Mouse (Mus musculus) c-Kit-positive CD71-negative TER-119-negative erythroid progenitor cells, embryonic 14.5 days (primary cell): ENCODE data around the gene Zfp931.
"Not testable (repeated sequence)": the region's sequence is repeated elsewhere in the genome, so short reads cannot be mapped to it uniquely, and the experiment has no call there.

ENCODE experiments used
- DNase-seq: peaks from one replicate; pipeline ENCODE4 v3.0.0-alpha.2; 2013; ENCODE audit warnings: low read depth

The Zfp931 gene

DNA sequence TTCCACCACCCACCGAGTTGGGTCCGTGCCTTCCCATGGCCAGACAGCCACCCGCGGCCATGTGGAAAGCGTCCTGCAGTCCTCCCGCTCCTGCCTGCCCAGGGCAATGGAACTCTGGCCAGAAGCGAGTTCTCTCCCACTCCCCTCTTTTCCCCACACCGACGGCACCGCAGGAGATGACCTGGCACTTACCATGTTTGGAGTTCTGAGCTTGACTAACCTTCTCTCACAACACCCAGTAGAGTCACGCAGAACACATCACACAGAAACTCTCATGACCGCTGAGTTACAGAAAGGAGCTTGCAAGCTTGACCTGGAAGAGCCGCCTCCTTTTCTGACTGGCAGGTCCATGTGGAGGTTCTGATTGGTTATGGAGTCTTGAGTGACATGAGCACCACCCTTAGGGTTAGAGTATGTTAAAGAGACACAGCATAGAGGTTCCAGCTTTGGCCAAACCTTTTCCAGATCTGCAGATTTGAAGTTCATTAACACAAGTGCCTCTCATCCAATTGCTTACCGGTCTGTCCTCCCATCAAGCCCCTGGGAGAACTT lies at the start of gene Zfp931:
Gene Zfp931, minus strand, starts transcription at position 311 of the 552 bp plus-strand sequence.
- DNase-seq: not testable (repeated sequence)

DNA sequence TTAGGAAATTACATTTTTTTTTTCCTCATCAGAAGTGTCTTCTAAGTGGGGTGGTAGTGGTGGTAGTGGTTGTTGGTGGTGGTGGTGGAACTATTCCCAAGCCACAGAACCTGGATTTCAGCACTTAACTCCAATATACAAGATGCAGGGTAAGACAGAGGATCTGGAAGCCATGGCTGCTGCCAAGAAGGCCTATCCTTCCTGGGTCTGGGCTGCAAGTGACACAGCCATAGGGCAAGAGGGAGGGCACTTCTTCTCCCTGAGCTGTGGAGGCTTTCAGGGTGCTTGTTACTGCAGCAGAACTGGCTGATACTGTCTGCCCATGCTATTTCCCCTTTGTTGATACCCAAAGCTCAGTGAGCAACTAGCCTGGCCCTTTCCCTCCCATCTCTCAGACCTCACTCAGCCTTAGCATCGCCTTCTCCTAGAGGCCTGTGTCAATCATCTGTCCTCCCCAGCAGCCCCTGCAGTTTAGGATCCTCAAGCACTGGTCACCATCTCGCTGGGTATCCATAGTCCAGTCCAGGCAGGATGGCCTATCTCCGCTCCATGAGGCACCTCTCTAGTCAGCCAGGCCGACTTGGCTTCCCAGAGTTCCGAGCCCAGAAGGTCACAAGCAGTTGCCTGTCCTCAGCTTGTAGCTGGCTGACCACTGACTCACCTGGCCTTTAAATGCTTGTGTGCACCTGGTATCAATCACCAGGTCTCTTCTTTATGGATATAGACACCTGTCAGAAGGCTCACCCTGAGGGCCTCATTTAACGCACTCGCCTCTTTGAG lies 48.0 kb upstream of the Zfp931 start:
- no peak for DNase-seq

DNA sequence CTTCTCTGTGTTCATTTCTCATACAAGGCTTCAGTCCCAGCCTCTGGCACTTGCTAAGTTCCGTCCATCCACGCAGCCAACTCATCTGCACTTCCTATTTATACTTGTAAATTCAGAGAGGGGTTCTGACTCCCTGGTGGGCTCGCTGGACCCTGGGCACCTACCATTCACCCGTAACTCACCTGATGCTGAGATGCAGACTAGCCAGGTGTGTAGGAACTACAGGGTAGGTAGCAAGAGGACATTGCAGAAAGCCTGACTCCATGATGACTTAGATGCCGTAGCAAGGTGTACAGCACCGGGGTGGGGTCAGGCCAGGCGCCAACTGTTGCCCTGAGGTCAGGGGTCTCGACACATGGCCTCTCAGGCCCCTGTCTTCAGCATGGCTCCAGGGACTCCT lies 47.2 kb upstream of the Zfp931 start:
- DNase-seq: no peak

DNA sequence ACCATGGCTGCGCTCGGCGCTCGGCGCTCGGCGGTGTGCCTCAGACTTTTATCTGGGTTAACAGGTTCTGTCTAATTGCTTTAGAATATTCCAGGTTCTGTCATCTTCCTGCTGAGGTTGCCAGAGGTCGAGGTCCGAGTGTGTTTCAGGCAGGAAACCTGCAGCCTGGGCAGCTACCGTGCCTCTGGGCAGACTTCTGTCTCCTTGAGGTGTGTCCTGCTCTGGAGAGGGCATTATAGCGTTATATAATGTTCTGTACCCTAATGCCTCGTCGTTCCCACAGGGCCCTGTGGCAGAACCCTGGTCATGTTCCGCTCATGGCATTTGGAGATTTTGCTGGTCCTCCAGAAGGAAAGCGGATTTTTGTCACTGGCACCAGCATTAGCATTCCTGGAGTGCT lies 45.2 kb upstream of the Zfp931 start:
- DNase-seq: no peak

DNA sequence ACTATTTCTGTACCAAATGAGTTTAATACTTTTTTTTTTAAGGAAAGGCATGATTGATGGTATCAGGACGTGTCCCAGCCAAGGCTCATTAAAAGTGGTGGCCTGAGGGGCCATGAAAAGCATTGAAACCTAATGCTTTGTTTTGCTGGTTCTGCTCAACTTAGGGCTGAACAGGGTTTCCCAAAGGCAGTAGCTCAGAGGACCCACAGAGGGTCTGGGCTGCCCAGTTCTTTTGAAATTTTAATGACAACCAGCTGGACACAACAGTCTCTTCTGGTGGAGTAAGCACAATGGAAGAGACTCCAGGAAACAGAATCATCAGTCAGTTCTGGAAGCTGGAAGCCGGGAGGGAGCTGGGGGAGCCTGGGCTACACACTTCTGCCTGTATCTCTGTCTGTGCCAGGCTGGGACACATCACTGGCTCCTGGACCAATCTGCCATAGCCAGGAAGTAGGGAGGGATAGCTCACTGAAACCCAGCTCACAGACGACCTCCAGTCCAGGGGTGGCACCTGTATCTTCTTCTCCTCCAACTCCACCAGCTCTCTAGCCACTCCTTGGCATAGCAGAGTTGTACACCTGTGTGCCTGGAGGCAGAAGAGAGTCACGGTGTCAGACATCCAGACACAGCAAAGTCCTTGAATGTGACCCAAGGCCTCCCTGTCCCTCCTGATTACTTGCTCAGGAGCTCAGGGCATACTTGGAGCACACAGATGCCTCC lies 43.8 kb upstream of the Zfp931 start:
- no peak for DNase-seq

DNA sequence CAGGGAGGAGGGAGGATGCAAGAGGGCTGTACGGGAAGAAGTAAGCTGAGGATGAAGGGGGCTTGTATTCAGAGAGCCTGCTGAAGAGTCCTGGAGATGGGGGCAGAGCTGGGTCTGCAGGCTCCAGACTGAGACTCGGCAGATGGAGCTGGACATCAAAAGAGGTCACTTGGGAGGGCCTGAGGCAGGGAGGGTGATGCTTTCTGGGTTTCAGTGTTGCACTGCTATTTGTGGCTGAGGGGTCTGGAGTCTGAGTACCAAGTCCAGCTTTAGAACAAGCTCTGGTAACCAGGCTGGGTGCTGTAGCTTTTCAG lies 43.1 kb upstream of the Zfp931 start:
- DNase-seq: no peak

DNA sequence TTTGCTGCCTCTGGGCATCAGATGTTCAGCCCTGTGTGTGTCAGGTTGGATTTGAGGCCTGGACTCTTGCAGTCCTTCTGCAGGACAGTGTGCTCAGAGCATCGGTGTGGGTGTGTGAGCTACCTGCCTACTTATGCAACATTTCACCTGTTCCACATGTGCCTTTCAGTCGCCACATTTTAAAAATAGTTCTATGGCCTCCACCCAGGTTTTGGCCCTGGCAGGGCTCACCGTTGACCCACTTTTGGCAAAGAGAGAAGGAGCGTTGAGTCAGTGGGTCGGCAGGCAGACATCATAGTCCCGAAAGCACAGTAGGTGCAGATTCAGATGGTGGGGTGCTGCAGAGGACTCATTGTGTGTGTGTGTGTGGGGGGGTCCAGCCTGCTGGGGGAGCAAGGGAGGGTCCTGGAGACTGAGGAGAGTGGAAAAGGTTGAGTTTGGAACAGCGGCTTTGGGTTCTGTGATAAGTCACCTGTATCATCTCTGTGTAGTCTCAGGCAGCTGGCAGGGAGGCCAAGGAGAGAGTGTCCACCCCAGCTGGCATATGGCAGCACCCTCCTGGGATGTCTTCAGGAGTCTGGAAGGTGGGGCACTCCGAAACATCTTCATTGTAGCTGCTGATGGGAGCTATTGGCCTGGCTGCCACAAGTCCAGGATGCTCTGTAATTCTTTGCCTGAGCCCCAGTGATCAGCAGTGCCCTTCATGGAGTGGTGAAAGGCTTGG lies 42.5 kb upstream of the Zfp931 start:
- no peak for DNase-seq

DNA sequence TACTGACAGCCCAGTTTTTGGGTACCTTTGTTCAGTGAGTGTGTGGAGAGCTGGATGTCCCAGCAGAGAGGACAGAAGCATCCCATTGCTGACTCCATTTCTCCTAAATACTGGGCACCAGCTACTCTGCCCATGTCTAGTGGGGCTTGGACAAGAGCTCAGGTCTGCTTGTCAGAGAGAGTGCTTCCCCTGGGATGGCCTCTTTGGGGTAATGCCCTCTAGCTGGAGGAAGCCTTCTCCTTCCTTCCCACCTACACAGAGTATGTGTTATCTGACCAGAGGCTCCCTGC lies 42.0 kb upstream of the Zfp931 start:
- no peak for DNase-seq

DNA sequence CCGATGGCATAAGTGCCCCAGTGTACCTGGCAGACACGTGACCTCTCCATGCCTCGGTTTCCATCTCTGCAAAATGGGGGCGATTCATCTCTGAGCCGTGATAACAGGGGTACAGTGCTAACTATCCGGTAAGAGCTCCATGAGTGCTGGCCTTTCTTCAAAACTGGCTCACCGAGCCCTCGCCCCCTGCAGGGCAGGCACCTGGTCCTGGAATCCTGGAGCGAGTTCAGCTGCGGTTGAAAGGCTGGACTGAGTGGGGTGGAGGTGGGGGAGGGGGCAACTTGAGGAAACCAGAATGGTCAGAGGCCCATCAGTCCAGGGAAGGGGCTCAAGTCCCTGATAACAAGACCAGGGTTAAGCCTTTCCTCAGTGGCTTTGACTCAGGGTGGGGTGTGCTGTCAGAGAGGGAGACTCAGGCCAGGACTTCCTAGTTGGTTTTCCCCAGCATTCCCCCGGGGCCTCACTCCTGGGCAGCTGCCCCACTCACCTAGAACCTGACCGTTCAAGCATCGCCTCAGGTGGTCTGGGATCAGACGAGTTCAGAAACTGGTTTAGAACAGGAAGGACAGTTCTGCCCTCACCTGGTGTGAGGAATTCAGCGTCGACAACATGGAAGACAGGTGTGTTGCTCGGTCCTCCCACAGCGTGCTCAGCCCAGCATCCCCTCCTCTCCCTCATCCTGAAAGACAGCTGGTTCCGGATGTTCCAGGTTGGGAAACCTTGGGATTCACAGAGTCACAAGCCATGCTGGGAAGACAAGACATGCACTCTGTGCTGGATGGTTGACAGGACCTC lies 41.5 kb upstream of the Zfp931 start:
- DNase-seq: no peak

DNA sequence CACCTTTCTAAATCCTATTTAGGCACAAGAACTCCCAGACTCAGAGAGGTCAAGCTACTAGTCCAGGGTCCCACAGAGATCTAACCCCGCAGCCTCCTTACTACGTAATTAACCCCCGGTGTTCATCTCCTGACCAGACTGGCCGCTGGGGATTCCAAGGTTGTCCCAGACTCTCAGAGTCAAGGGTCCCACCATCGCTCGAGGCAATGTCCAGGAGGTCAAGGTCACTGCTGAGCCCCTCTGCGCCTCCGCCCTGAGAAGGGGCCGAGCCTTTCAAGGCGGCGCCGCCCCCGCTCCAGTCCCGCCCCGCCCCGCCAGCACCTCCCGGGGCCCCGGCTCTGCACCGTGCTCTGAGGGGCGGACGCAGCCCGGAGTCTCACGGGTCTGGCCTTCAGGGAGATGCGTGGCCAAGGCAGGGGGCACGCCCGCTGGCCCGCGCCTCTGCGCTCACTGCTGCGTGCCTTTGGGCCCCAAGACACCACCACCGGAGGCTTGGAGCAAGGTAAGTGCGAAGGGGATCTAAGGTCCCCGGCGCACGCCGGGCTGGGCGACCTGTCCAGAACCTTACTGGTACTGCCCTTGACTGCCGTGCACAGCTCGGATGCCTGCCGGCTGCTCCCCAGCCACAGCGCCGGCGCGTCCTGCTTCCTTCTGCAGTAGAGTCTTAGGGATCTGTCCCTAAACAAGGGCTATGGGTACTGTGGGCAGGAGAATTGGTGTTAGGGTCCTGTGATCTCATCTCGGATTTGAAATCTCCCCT lies 40.7 kb upstream of the Zfp931 start, which contains the start of gene Phactr3:
Gene Phactr3, plus strand, starts transcription at position 175 of the 760 bp plus-strand sequence.
- no peak for DNase-seq

DNA sequence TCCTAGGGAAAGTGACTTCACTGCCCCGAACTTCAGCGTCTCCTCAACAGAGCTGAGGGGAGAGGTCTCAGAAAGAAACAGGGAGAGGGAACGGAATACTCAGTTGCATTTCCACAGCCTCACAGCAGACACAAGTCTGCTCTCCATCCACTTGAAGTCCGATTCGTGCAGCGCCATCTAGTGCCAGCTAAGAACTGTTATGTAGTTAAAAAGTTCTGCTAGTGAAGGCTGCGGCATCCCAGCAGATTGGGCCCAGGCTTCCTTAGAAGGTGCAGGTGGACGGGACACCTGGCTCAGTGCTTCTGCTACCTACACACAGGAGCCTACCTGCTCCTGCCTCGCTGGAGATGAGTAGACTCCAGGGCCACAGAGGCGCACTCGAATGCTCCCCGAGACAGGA lies 39.7 kb upstream of the Zfp931 start:
- DNase-seq: peak; percentile 22

DNA sequence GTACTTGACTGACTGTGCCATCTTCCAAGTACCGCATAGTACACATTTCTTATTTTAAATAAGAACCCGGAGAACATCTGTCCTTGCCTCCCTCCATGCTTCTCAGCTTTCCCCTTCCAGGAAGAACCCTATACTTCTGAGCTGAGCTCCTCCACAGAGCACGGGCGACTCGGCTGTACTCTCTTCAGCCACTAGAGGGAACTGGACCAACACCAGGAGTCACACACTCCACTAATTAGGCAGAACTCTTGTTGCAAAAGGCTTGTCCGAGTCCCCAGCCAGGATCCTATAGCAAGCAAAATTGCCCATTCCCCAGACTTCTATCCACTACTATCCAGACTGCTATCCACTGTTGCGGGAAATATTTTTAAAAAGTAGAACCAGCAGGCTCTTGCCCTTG lies 23.7 kb upstream of the Zfp931 start:
- peak; percentile 8 for DNase-seq

DNA sequence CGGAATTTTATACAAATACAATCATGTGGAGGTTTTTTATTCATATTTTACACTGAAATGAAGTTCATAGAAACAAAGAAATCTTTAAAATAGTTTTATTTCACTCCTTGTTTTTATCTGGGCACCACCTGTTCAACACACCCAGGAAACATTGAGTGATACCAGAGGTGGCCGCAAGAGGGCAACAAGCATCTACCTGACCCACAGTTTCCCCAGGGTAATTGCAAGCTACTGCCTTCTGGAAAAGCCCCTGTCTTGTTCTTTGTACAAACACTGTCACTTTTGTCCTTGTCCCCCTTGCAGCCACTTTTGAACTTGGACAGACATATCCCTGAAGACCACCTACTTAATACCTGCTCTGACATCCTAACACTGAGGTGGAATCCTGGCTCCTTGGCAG lies 19.7 kb upstream of the Zfp931 start:
- DNase-seq: peak; percentile 30

DNA sequence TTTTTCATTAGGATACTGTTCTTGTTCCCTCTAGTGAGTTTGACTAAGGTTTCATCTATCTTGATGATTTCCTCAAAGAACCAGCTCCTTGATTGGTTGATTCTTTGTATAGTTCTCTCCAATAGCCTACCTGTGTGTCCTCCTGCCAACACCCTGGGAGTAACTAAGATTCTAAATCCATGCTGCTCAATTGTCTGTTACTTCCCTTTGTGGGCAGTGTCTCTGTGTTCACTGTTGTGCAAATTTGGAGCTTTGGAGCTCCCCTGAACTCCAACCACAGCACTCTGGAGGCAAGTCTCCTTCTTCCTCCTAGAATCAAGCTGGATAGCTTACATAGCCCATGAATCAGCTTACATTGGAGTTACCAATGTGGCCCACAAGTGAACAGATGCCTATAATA lies 11.3 kb upstream of the Zfp931 start:
- no peak for DNase-seq

DNA sequence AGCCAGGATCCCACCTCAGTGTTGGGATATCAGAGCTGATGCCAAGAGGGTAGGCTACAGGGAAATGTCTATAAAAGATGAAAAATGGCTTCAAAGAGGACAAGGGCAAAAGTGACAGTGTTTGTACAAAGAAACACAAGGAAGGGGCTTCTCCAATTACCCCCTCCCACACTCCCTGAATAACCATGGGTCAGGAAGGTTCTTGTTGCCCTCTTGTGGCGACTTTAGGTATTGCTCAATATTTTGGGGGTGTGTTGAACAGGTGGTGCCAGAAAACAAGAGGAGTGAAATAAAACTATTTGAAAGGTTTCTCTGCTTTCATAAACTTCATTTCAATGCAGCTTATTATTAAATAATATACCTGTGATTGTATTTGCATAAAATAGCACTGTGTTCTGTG lies 20.1 kb downstream of the Zfp931 start:
- DNase-seq: peak; percentile 47

DNA sequence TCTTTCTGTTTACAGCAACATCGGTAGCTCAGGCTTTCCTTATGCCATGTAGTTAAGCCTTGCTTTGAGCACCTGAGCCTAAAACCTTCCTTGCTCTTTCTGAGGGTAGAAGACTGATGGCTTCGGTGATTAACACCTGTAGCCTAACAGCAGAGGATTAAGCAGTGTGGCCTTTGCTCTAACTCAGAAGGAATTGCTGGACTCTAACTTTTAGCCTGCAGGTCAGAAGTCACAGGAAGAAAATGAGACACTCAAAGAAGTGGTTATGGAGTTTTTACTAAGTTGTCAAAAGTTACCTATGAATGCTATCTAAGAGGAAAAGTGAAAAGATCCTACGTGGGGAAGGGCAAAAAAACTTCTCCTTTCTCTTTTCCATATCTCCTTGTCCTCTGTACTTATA lies 50.7 kb downstream of the Zfp931 start:
- not testable (repeated sequence) for DNase-seq

DNA sequence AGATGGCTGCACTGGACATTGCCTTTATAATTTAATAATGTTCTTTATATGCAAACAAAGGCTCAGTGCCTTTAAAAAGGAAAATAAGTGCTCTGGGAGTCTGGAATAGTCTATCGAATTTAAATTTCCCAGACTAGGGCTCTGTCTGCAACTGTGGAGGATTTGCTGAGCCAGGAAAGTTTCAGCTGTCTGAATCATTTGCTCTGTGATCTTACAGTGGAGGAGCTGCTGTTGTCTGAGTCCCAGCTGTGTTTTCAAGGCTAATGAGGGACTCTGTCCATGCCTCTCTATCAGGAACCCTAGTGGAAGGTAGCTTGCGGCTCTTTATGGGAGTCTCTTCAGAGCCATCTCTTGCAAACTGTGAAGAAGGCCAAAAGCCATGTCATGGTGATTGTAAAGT lies 54.4 kb downstream of the Zfp931 start:
- not testable (repeated sequence) for DNase-seq

DNA sequence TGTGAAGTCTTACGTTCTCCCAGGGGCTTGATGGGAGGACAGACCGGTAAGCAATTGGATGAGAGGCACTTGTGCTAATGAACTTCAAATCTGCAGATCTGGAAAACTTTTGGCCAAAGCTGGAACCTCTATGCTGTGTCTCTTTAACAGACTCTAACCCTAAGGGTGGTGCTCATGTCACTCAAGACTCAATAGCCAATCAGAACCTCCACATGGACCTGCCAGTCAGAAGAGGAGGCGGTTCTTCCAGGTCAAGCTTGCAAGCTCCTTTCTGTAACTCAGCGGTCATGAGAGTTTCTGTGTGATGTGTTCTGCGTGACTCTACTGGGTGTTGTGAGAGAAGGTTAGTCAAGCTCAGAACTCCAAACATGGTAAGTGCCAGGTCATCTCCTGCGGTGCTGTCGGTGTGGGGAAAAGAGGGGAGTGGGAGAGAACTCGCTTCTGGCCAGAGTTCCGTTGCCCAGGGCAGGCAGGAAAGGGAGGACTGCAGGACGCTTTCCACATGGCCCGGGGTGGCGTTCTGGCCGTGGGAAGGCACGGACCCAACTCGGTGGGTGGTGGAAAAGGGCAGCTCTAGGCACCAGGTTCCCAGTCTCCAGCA lies 55.2 kb downstream of the Zfp931 start, which contains the start of gene Zfp971:
Gene Zfp971, plus strand, starts transcription at position 274 of the 601 bp plus-strand sequence.
- DNase-seq: not testable (repeated sequence)

DNA sequence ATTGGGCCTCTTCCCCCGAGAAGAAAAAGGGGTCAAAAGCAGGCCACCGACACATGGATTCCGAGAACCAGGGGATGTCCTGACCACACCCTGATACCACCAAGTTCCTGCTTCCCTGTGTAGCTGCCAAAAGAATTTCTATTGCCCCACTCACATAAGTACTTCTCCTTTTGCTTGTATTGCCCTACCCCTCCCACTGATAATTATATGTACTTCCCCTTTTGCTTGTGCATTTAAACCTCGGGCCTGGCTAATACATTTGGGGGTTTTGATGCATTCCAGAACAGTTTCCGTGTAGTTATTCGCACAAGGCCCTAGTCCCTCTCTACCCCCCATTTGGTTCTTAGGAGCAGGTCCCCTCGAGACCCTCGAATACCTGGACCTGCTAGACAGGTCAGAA lies 57.5 kb downstream of the Zfp931 start:
- peak; percentile 19 for DNase-seq

DNA sequence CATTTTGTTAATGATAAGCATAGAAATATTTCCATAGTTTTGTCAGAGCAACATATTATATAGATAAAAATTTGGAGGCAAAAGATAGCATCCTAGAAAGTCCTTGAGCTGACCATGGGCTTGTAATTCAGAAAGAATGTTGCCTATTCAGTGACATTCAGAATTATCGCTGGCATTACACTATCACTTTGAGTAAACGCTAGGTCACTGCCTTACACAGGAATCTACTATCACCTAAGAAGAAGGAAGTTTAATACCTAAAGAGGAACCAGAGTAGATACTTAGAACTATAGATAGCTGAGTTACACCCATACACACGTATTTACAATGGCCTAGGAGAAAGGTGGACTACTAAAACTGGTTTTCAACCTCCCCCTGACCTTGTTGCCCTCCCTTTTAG lies 58.8 kb downstream of the Zfp931 start:
- DNase-seq: not testable (repeated sequence)
